Comparison of ENCODE assay signal across 18 mouse cellular contexts in genomic region chr5:3462897-3463757, GRCm38 (mm10).
DNase-seq lines count a peak whose midpoint lies in the region; ATAC-seq and TF ChIP-seq lines count a peak whose summit lies in the region.
"Had no signal": no experiment of that assay in that cellular context is flagged by ENCODE, and none has a peak within 500 bp of the region (broad histone marks: within the 10 kb centered on the region; RNA-seq: fewer than 3 reads in every experiment).

No protein-coding gene starts in this region.

- peak; percentile 20 for DNase-seq in kidney, adult 9 months
- DNase-seq in kidney, adult 18-20 months, result no peak
- DNase-seq in CH12.LX (ENCODE audit: extremely low read depth), result no peak
- peak; percentile 56 for DNase-seq in limb, embryonic 11.5 days (ENCODE audit: low spot score)
- no peak for DNase-seq in hindbrain, embryonic 11.5 days (ENCODE audit: low spot score)
- DNase-seq in ovary, postnatal 14 days (ENCODE audit: low spot score), result no peak
- no peak for DNase-seq in gastrocnemius, adult 18-20 months (ENCODE audit: low spot score)
- DNase-seq: adrenal gland, postnatal 36 days; B cell, adult 2 months; cerebellum, postnatal 36 days; gastrocnemius, postnatal 25 days; spleen, adult 18-20 months had no signal

- TF ChIP-seq RAD21 in CH12.LX (IDR thresholded peaks at IDR 0.05; ENCODE audit: low read depth, low read length), result no peak

- no peaks in the 10 kb centered on the region for H3K9me3 ChIP-seq in CH12.LX (replicated peaks; ENCODE audit: low read length)
- no peaks in the 10 kb centered on the region for H3K9me3 ChIP-seq in limb, embryonic 11.5 days (ENCODE audit: control insufficient read depth, low read length)
- no peaks in the 10 kb centered on the region for H3K9me3 ChIP-seq in hindbrain, embryonic 11.5 days (ENCODE audit: control insufficient read depth, low read length)
- H3K9me3 ChIP-seq: forebrain, embryonic 15.5 days; hindbrain, embryonic 15.5 days; limb, embryonic 15.5 days had no signal

- no peaks in the 10 kb centered on the region for H3K27me3 ChIP-seq in CH12.LX (replicated peaks)
- H3K27me3 ChIP-seq in limb, embryonic 11.5 days (ENCODE audit: control insufficient read depth, insufficient read depth, low read length), result no peaks in the 10 kb centered on the region
- H3K27me3 ChIP-seq in hindbrain, embryonic 11.5 days (ENCODE audit: control insufficient read depth, insufficient read depth, low read length), result no peaks in the 10 kb centered on the region
- H3K27me3 ChIP-seq: forebrain, embryonic 15.5 days; hindbrain, embryonic 15.5 days; limb, embryonic 15.5 days had no signal

- peaks cover 40 to 82% of the 10 kb centered on the region in 2 experiments for H3K4me1 ChIP-seq in CH12.LX (ENCODE audit: control insufficient read depth in 1 of 2, insufficient read depth in 2 of 2)
- peaks cover 19% of the 10 kb centered on the region for H3K4me1 ChIP-seq in limb, embryonic 11.5 days (ENCODE audit: control insufficient read depth, insufficient read depth, low read length)
- H3K4me1 ChIP-seq in hindbrain, embryonic 11.5 days (replicated peaks; ENCODE audit: control insufficient read depth, insufficient read depth, low read length), result no peaks in the 10 kb centered on the region
- H3K4me1 ChIP-seq: forebrain, embryonic 15.5 days; hindbrain, embryonic 15.5 days; limb, embryonic 15.5 days had no signal

- no peak for TF ChIP-seq POLR2A in CH12.LX (IDR thresholded peaks at IDR 0.05; ENCODE audit: low read depth, low read length)

- ATAC-seq in inflammation-experienced regulatory T-cells, adult 6 months, result peak; percentile 40
- no peak for ATAC-seq in limb, embryonic 11.5 days (ENCODE audit: insufficient number of reproducible peaks, low FRiP score, low TSS enrichment, low read depth)
- no peak for ATAC-seq in hindbrain, embryonic 11.5 days (ENCODE audit: low FRiP score)
- ATAC-seq: forebrain, embryonic 15.5 days had no signal

- peaks cover 25 to 56% of the 10 kb centered on the region in 2 experiments for H3K36me3 ChIP-seq in CH12.LX (replicated peaks in 1 of 2; ENCODE audit: control insufficient read depth in 1 of 2, insufficient read depth in 1 of 2, low read length in 1 of 2)
- no peaks in the 10 kb centered on the region for H3K36me3 ChIP-seq in limb, embryonic 11.5 days (ENCODE audit: control insufficient read depth, insufficient read depth, low read length)
- no peaks in the 10 kb centered on the region for H3K36me3 ChIP-seq in hindbrain, embryonic 11.5 days (ENCODE audit: control insufficient read depth, insufficient read depth, low read length)
- H3K36me3 ChIP-seq: forebrain, embryonic 15.5 days; hindbrain, embryonic 15.5 days; limb, embryonic 15.5 days had no signal

- in situ Hi-C loops in CH12.LX (cut with MboI; ENCODE audit: low pct_ligation_motif_present, low pct_unique_long_range_greater_than_20kb, low sequenced_read_pairs), result no loop called here

- H3K9ac ChIP-seq in CH12.LX (ENCODE audit: insufficient read depth, low read depth), result no peak overlapping the region
- no peak overlapping the region for H3K9ac ChIP-seq in limb, embryonic 11.5 days (ENCODE audit: low read length)
- H3K9ac ChIP-seq in hindbrain, embryonic 11.5 days (ENCODE audit: low read depth, low read length), result no peak overlapping the region
- H3K9ac ChIP-seq: forebrain, embryonic 15.5 days; hindbrain, embryonic 15.5 days; limb, embryonic 15.5 days had no signal

- WGBS in limb, embryonic 11.5 days, result 46% methylated on average over 11 of the region's 11 CpGs
- WGBS in hindbrain, embryonic 11.5 days, result 77% methylated on average over 11 of the region's 11 CpGs

- H3K79me2 ChIP-seq in CH12.LX (replicated peaks; ENCODE audit: control insufficient read depth, extremely low read depth, insufficient read depth, poor library complexity, severe bottlenecking), result peaks cover 69% of the 10 kb centered on the region

- no peak for TF ChIP-seq CTCF in CH12.LX (conservative IDR thresholded peaks at IDR 0.05 in 1 of 2, IDR thresholded peaks at IDR 0.05 in 1 of 2; ENCODE audit: low read depth in 2 of 2, low read length in 2 of 2)

- peak overlapping the region; percentile 6; the same call in 1 of the 2 replicates for H3K27ac ChIP-seq in CH12.LX (ENCODE audit: insufficient read depth, low read depth)
- H3K27ac ChIP-seq in limb, embryonic 11.5 days (replicated peaks; ENCODE audit: low read depth, low read length), result no peak overlapping the region
- no peak overlapping the region for H3K27ac ChIP-seq in hindbrain, embryonic 11.5 days (ENCODE audit: low read depth, low read length)
- H3K27ac ChIP-seq: forebrain, embryonic 15.5 days; hindbrain, embryonic 15.5 days; limb, embryonic 15.5 days; macrophage; stomach, postnatal 0 days had no signal

- no peak overlapping the region for H3K4me2 ChIP-seq in CH12.LX (ENCODE audit: insufficient read depth, low read depth, poor library complexity, severe bottlenecking)
- H3K4me2 ChIP-seq in limb, embryonic 11.5 days (ENCODE audit: low read depth, severe bottlenecking), result no peak overlapping the region
- H3K4me2 ChIP-seq in hindbrain, embryonic 11.5 days (replicated peaks; ENCODE audit: low read depth, low read length), result no peak overlapping the region
- H3K4me2 ChIP-seq: forebrain, embryonic 15.5 days; hindbrain, embryonic 15.5 days; limb, embryonic 15.5 days had no signal

- H3K4me3 ChIP-seq in CH12.LX (replicated peaks in 1 of 3; ENCODE audit: low read depth in 2 of 3, low read length in 2 of 3, poor library complexity in 1 of 3), result no peak overlapping the region
- no peak overlapping the region for H3K4me3 ChIP-seq in limb, embryonic 11.5 days (ENCODE audit: low read depth, low read length)
- no peak overlapping the region for H3K4me3 ChIP-seq in hindbrain, embryonic 11.5 days (ENCODE audit: low read depth, low read length)
- H3K4me3 ChIP-seq: forebrain, embryonic 15.5 days; hindbrain, embryonic 15.5 days; limb, embryonic 15.5 days had no signal

- dilution Hi-C loops in CH12.LX (cut with MboI; ENCODE audit: extremely low pct_ligation_motif_present, extremely low pct_unique_long_range_greater_than_20kb, low sequenced_read_pairs), result no loop called here

- TF ChIP-seq EP300 in CH12.LX (IDR thresholded peaks at IDR 0.05; ENCODE audit: low read length), result peak; percentile 71

TF ChIP-seq in CH12.LX, 34 proteins besides CTCF, POLR2A, EP300 and RAD21:
- TF ChIP-seq CHD1 (IDR thresholded peaks at IDR 0.05; ENCODE audit: low read depth, low read length), result no peak
- no peak for TF ChIP-seq JUND (conservative IDR thresholded peaks at IDR 0.05; ENCODE audit: low read depth, low read length)
- peak; percentile 25; the same call in 1 of the 2 replicates for TF ChIP-seq BHLHE40 (IDR thresholded peaks at IDR 0.05; ENCODE audit: low read depth, low read length)
- TF ChIP-seq ETS1 (conservative IDR thresholded peaks at IDR 0.05; ENCODE audit: low read depth, low read length), result peak; percentile 47
- 0 out of 2 replicates have a peak, but pooled peaks have one; percentile 17 for TF ChIP-seq CHD2 (IDR thresholded peaks at IDR 0.05; ENCODE audit: low read length)
- peak; percentile 41; the same call in 1 of the 2 replicates for TF ChIP-seq RCOR1 (conservative IDR thresholded peaks at IDR 0.05; ENCODE audit: low read depth, low read length)
- no peak for TF ChIP-seq ZMIZ1 (IDR thresholded peaks at IDR 0.05; ENCODE audit: low read depth, low read length)
- TF ChIP-seq MYC (IDR thresholded peaks at IDR 0.05; ENCODE audit: low read depth, low read length), result no peak
- TF ChIP-seq KAT2A (IDR thresholded peaks at IDR 0.05; ENCODE audit: insufficient replicate concordance, low read length), result 0 out of 2 replicates have a peak, but pooled peaks have one; percentile 24
- no peak for TF ChIP-seq ZC3H11A (IDR thresholded peaks at IDR 0.05; ENCODE audit: low read depth, low read length)
- peak; percentile 10; the same call in 1 of the 2 replicates for TF ChIP-seq JUN (IDR thresholded peaks at IDR 0.05; ENCODE audit: insufficient read depth, low read depth, low read length)
- peak; percentile 74 for TF ChIP-seq IRF4 (IDR thresholded peaks at IDR 0.05; ENCODE audit: low read depth, low read length)
- 0 out of 2 replicates have a peak, but pooled peaks have one; percentile 37 for TF ChIP-seq SIN3A (IDR thresholded peaks at IDR 0.05; ENCODE audit: low read length)
- TF ChIP-seq MAX (IDR thresholded peaks at IDR 0.05; ENCODE audit: low read length), result 0 out of 2 replicates have a peak, but pooled peaks have one; percentile 12

Comparison
In these comparisons a context has a peak if more than half of its experiments do, and no peak if none do; other contexts are left out.
1. DNase-seq: peak in kidney, adult 9 months (single experiment) and limb, embryonic 11.5 days (single experiment); none in kidney, adult 18-20 months (single experiment), CH12.LX (single experiment), hindbrain, embryonic 11.5 days (single experiment), ovary, postnatal 14 days (single experiment) and gastrocnemius, adult 18-20 months (single experiment).